Mouse (Mus musculus): Measurements from ENCODE around the gene Rdx.
"Not testable (repeated sequence)": the region's sequence is repeated elsewhere in the genome, so short reads cannot be mapped to it uniquely, and the experiment has no call there.

Rdx gene

DNA sequence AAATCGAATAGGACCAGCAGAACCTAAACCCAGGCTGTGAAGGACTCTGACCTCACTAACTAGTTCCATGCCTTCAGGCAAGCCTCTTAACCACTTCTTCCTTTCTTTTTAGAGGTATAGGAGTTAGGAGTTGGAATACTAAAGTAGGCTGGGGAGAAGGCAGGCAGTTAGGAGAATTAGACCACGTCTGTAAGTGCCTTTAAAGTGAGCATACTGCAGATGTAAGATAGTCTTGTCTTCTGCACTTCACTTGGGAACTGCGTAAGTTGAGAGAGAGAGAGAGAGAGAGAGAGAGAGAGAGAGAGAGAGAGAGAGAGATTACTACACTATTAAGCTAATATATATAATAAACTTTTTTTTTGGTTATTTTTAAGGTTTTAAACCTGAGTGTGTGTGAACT lies 8.3 kb downstream of the Rdx start:
- DNase-seq = no peak

DNA sequence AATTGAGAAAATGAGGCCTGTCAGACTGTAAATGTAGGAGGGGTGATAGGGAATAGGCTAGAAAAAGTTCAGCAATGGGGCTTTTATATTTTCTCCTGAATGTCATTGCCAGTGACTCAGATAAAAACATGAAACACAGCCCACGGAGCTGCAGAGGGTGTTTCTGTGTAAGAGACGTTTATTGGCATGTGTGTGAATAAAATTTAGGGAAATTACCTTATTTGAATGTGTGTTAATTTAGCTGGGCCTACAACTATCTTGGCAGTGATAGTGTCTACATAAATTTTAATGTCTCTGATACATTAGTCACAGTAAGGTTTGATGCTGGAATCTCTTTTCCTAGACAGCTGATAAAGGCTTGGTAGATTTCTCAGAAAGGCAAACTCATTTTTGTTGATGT lies 12.8 kb downstream of the Rdx start:
- DNase-seq = no peak

DNA sequence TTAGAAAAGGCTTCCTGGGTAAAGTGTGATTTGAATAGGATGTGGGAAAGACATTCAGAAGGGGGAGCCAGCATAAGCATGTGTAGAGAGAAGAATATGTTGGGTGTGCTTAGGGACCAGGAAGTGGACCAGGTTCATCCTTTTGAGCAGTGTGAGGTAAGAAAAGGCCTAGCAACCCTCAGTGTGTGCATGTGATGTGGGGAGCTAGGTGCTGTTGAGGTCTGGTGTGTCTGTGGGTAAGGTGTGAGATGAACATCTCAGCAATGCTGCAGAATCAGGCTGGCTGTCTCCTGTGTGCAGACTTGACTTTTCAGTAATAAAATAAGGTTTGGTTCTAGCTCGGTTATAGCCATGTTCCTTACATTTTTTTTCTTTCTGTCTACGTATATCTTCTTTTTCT lies 23.1 kb downstream of the Rdx start:
- DNase-seq = no peak

DNA sequence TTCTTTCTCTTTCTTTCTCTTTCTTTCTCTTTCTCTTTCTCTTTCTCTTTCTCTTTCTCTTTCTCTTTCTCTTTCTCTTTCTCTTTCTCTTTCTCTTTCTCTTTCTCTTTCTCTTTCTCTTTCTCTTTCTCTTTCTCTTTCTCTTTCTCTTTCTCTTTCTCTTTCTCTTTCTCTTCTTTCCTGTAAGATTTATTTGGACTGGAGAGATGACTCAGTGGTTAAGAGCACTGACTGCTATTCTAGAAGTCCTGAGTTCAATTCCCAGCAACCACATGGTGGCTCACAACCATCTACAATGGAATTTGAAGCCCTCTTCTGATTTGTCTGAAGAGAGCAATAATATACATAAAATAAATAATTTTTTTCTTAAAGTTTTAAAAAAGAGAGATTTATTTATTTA lies 24.4 kb downstream of the Rdx start:
- DNase-seq = not testable (repeated sequence)

DNA sequence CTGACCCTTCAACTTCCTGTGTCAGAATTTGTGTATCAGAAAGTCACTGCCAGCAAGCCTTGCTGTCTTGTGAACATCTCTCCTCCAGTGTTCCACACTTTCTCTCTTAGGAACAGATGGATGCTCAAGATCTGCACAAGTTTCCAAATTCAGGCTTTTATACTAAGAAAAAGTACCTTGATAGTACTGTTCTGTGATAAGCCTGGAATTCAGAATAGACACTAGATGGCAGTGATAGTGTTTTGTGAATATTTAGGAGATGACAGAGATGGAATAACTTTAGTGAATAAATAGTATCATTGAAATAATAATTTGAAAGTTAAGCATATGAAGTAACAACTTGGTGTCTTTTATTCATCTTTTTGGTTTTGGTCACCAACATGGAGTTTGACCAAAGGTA lies 25.2 kb downstream of the Rdx start:
- no peak for DNase-seq

DNA sequence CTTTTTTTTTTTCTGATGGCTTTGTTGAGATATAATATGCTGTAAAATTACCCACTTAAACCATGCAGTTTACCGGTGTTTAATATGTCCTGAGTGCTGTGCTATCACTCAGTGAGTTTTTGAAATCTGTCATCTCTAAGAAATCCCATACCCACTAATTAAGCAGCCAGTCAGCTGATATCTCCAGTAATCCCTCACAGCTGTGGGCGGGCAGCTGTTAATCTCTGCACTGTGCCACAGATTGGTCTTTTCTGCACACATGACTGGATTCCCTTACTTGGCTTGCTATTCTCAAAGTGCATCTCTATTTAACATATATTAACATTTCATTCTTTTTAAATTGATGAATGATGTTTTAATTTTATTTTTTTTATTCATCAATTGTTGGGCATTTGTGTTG lies 29.1 kb downstream of the Rdx start:
- no peak for DNase-seq

DNA sequence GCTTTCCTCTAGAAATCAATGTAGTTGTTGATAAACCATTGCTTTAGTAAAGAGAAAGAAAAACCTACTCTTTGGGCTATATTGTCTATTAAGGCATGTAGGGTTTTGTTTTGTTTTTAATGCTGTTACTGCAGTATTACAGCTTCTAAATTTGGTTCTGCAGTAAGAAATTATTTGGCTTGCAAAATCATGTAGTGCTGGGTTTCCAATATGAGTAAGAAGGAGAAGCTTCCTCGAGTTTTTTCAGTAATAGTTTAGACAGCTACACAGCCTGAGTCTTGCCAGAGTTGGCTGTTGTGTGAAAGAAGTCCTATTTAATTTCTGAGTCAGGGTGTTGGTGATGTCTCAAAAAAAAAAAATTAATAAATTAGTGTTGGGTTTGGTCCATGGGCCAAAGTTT lies 30.7 kb downstream of the Rdx start:
- no peak for DNase-seq

DNA sequence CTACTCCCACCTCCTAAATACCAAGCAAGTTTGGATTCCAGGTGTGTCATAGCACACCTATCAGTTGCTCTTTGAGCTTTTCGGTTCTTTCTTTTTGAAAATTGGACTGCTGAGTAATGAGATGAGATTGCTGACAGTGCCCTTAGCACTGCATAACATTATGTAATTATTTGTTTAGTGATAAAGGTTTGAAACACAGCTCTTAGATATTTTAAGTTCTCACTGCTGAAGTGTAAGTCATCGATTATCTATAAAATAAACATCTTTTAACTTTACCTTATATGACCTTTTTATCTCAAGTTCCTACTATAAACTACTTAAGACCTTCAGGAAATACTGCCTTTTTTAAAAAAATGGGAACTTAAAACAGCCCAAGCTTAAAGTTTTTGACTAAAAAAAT lies 35.0 kb downstream of the Rdx start:
- DNase-seq = no peak

DNA sequence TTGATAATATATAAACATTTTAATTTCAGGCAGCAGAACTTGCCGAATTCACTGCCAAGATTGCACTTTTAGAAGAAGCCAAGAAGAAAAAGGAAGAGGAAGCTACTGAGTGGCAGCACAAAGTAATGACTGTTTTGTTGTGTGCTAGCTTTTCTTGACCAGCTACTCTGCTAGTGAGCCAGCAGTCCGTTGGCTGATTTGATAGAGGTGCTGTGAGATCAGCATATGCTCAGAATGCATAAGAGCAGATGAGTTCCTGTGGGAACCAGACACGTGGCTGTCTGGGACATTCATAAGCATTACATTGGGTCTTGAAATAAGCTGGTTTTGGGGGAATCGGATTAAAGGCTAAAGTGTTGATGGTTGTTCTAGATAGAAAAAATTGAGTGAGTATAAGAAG lies 35.4 kb downstream of the Rdx start:
- DNase-seq = no peak

DNA sequence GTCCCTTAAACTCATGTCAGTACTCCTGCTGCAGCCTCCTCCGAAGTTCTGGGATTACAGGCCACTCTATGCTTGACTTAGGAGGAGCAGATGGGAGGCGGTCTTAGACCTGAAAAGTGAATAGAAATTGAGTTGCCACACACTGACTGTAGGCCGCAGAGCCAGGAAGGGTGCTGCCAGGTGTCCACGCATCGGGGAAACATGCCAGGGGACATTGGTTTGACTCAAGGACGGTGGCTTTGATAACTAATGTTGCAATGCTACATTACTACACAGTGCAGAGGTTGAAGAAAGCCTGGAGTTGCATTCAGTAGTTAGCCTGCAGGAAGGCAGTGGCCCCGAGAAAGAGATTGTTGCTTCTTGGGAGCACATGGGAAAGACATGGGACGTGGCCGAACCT lies 44.8 kb downstream of the Rdx start:
- no peak for DNase-seq

DNA sequence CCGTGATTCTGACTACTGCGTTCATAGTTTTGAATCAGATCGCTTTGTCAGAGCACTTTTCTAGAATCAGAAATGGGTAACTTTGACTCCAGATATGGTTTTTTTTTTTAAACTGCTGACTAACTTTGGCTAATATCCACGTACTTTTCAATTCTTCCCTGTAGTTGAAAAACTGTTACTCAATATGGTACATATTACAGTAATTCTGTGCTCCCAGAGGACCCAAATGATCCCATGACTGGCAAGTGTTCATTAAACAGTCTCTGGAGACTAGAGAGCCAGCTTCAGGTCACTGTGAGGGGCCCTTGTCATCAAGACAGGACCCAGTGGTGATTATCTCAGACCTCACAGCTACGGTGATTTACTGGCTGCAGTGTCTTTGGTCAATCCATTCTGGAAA lies 45.3 kb downstream of the Rdx start:
- no peak for DNase-seq

DNA sequence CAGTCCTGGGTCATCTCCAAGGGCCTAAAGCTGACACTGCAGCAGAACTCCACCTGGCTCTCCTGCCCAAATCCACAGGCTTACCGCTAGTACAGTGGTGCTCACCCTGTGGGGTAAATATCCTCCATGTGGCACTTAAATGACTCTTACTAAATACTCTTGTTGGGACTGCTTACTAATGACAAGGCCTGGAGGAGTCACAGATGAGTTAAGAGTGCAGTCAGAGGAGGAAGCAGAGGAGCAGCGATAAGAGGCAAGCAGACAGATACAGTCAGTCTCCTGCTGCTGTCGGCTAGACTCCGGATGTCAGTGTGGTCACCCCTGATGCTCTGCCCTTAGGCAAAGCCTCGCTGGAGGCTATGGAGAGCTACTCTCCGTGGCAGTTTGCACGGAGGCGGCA lies 46.1 kb downstream of the Rdx start:
- no peak for DNase-seq

DNA sequence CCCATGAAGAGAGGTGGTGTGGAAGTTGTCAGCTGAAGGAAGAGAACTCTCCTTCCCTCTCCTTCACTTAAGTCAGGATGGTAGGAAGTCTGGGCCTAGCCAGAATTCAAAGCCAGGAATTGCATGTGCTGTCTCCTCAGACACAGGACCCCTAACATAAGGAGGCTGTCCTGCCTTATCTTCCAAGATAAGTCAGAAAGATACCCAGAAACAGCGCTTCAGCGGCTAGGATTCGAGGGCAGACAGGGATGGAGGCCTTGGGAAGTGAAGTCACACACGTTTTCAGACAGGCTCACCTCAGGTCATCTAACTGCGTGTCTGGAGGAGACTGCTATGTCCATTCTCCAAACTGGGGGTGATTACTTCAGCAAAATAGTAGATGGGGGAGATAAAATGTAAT lies 47.0 kb downstream of the Rdx start:
- no peak for DNase-seq

DNA sequence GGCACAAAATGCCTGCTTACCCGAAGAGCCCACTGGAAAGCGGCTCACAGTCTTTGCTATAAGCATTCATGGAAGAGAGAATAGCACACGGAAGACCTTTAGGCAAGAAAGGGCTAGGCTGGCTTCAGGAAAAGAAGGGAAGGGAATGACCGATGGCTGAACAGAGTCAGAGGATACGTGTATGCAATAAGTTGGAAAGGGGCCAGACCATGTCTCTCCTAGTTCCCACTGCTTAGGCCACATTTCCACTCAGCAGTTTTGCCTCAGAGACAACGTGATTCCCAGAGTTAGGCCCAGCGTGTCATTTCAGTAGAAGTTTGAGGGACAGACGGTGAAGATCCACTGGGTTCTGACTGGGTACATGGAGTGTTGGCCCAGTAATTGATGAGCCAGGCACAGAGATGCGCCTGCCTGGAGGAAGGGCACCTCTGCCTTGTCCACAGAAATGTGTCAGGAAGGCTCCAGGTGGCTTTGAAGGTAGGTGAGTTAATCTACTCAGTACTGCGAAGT lies 47.6 kb downstream of the Rdx start:
- no peak for DNase-seq

DNA sequence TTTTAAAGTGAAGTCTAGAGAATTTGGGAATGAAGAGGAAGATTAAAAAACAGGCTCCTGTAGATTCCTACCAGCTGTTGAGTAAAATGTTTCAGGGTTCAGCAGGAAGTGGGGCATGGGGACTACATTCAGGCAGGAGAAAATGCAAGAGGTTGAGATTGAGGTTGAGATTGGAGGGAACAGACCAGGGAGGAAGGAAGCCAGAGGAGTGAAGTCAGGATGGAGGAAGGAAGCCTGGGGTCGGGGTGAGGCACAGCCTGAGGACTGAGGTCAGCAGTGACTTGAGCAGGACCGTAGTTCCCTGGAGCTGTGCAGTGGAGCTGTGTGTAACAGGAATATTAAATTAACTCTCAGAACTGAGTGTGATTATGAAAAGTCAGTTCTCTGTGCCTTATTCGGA lies 48.7 kb downstream of the Rdx start:
- no peak for DNase-seq

DNA sequence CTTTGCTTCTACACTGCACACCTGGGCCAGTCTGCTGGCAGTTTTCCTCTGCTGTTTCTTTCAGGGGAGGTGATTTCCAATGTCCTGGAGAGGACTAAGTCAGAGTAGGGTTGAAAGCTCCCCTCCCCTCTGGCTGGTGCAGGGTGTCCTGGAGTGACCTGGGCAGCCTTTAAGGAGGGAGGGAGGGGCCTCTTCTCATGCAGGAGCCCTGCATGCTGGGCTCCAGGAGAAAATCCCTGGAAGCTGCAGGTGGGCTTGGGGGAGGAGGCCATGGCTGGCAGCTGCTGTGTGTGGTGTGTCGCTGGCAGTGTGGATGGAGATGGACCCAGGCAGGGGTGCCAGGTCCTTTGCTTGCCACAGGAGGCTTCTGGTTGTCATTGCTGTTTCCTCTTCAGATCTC lies 50.4 kb downstream of the Rdx start:
- DNase-seq = no peak

DNA sequence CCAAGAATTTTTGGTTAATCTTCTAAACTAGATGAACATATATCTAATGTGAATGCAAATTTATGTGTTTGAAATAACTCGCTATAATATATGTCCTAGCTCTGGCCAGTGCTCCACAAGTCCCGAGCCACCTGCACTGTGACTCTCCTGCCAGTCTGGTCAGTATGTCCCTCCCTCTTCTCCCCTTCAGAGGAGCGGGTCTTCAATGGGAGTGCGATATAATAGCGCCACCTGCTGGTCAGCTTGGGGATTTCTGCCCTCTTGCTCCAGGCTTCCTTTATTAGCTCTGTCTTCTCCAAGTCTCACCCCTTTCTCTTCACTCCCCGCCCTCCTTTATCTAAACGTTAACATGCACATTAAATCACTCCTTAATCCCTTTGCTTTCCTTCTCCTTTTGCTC lies 51.6 kb downstream of the Rdx start:
- DNase-seq = peak; percentile 87

DNA sequence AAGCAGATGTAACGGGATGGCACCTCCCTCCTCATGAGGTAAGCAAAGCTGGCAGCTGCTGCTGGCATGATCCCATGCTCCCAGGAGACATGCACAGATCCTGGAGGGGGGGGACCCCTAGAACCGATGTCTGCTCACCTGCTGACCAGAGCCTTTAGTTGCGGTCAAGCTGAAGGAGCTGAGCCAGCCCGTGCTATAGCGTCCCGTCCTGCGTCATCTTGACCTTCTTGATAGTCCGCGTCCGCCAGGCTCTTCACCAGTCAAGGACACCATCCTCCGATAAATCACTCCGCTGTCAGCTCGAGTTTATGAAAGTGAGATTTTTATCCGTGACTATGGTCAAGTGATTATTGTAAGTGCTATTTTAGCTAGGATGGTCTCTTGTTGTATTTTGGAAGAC lies 53.5 kb downstream of the Rdx start:
- no peak for DNase-seq

DNA sequence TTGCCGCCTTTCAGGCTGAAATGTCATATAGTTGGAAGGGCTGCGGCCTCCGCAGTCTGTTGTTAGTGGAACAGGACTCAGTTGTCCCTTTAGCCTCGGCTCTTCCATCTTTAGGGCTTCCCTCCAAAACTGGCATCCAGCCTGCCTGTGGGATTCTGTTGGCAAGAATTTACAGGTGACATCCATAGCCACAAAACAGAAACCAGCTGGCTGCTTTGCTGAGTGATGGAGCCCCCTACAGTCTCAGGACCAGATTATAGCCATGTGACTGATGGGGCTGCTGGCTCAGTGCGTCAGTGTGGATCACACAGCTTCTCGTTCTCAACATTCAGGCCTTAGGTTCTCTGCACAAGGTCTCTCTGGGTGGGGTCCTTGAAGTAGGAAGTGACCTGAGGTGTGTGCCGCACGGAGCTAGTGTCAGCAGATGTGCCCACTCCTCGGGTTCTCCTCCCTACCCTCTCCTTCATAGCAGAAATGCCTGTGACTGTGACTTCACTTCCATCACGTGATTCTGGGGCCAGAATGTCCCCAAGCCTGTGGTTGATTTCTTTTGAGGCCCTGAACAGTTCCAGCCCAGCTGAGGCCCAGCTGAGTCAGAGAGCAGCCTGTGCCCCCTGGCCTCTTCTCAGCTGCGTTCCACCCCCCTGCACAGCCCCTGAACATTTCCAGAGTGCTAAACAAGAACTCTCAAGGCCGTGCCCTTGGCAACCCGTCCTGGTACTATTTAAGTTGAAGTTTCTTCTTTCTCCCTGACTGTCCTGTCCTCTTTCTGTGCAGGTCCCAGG lies 55.3 kb downstream of the Rdx start:
- no peak for DNase-seq

DNA sequence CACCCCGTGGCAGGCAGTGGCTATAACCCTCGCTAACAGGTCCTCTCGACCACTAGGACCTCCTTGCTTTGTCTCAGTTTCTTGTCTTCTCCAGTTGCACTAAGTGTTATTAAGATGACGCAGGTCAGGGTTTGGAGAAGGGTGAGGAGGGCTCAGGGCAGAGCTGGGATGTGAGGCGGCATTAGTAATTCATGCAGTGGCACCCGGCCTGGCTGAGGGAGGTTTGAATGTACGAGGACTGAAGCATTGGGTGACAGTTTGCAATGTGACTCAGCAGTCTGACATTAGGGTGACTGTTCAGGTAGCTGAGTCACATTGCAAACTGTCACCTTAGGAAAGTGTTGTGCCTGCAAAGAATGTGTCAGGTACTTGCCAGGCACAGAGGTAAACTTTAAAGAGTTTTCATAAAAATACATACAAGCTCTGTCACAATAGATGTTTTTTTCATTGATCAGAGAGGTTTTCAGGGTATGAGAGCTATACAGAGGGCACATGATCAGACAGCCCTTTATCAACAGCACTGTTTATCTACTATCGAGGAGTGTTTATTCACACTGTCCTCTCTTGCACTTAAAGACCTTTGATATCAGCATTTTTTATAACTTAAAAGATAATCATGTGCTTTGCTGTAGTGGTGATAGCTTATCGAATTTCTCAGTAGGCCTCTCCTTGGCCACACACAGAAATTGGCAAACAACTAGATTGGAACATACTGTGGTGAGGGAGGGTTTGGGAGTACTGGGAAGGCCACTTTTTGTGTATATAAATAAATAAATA lies 56.7 kb downstream of the Rdx start:
- no peak for DNase-seq

DNA sequence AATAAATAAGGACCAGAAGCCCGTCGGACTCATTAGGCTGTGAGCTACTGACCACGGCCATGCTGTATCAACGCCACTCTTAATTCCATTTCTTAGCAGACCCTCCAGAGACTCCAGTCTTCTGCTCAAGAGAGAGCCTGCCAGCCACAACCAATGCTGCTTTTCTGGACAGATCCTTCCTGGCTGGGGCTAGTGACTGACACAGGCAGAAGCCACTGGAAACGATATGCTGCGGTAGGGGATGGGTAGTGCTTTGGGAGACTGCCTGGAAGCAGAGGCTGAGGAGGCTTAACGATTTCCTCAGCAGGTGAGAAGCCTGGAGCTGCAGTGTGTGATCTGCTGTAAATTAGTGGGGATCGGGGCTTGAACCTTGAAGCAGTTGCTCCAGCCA lies 57.2 kb downstream of the Rdx start:
- DNase-seq = no peak

DNA sequence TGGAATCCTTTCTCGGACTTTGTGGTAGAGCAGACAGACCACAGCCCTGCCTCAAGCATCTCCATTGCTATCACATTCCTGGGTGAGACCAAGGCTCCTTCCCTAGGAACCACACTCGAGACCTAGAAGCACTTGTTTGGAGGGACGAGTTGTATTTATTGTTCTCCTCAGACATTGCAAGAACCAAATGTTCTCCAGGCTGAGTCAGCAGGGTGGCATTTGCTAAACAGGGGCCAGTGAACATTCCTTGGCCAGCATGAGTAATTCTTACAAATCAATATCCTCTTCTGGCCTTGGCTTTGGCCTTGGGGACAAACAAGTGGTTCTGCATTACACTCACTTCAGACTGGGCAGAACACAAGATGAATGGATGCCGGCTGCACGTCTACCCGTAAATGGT lies 58.5 kb downstream of the Rdx start:
- no peak for DNase-seq

DNA sequence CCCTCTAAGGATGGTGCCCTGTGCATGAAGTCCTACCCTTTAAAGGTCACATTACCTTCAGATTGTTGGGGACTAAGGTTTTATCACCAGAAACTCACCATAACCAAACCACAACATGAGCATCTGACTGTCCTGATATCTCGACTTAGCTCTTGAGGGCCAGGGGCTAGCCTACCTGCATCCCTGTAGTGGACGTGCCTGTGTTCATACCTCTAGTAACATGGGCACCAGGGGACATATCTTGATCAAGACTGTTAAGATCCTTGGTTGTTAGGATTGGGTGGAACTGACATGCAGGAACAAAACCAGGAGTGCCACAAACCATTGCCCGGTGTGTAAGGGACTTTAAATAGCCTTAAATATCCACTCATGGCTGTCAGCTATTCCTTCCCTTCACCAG lies 60.2 kb downstream of the Rdx start:
- DNase-seq = no peak

DNA sequence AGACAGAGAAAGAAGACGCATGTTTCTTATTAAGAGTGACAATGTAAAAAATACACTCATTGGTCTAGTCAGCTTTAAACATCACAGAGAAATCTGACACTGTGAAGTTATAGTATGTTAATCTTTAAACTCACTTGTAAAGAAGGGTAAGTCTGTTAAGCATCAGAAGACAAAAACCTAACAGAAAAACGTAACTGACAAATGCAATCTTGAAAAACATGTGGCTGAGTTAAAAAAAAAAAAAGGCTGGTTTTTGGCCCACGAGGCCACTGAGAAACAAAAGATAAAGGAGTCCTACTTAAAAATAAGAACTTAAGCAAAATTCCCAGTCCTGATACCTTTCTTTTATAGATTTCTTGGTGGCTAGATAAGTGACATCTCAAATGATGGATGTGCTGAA lies 63.8 kb downstream of the Rdx start:
- DNase-seq = no peak

DNA sequence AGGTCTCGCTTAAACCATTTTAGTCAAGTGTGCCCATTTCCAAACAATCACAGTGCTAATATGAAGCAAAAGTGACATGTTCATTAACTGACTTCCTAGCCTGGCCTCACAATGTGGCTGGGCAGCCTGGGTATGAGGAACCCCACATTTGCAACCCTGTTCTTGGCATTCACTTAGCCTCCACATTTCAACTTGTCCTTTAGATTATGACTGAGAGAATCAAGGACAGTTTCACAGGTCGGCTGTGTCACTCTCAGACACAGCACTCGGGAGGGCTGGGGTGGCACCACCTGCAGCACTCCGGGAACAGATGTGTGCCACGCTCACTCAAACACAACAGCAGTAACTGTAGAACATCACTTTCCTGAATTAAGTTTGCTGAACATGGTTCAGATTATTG lies 66.1 kb downstream of the Rdx start:
- DNase-seq = no peak

All from lung, postnatal 10 days (tissue).